Mouse (Mus musculus): ENCODE measurements at regions not wholly inside any gene's neighbourhood (a gene's known extent, or its start where the extent isn't known, plus 50 kb on each side); places are given as distances from the start of the nearest gene placed in this dataset.

- no peak for DNase-seq (ENCODE audit: low spot score)
Observed at GRCm38 (mm10) chr13:97451276-97451675, 210.4 kb downstream of the Enc1 start.

DNA sequence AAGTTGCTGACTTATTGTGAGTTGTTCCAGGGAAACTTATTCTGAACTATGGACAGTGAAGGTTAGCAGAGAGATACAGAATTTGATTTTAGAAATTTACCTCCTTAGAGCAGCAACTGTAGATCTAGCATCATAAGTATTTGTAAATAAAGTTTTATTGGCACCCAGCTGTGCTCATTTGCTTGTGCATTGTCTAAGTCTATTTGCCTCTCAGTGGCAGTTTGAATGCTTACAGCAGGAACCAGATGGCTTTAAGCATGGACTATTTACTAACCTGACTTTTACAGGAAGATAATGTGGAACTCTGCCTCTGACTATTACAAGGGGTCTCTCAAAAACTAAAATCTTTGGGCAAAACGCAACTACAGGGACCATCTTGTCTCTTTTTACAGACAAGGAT lies 207.2 kb downstream of the Enc1 start:
- no peak for DNase-seq (ENCODE audit: low spot score)

DNA sequence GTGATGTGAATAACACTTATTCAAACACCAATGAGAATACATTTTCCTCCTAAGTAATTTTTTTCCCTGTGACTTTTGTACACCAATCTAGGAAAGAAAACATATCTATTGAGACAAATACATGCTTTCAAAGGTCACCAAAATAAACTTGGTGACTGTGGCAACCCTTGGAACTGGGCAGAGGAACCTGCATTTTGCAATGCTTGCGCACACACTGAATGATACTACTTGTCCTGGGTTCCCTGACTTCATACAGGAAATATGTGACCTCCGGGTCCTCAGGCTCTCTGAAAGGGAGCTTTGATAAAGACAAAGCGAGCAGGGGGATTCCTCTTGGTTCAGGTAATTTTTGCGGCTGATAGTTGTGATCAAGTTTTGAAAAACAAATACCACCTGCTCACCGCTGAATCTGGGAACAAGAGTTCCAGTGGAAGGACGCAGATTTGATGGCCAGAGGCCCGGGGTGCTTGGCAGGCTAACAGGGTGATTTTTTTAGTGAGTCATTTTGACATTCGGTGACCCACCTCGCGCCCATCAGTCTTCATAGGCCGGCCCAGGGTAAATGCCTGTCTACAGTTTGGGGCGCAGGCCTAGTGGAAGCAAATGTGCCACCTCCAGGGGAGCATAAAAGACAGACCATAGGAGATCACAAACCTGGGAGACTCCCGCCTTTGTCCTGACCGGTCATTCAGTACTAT lies 203.0 kb downstream of the Enc1 start:
- DNase-seq (ENCODE audit: low spot score), result no peak

- DNase-seq (ENCODE audit: low spot score), result no peak
Observed at GRCm38 (mm10) chr13:97442806-97443205, 201.9 kb downstream of the Enc1 start.

DNA sequence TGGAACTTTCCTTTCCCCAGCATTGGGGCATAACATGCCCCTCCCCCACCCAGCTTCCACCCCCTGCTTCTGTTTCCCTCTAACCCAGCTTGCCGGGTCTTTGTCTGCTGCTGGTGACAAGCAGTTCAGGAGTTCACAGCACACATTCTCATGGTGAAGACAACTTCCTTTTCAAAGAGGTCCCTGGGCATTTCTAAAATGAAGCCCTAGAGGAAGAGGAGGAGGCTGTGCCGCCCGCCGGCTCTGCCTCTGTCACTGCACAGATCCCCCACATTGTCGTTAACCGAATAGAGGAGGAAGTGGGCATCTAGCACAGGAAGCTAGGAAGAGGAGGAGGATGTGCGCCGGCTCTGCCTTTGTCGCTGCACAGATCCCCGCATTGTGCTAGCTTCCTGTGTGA lies 201.4 kb downstream of the Enc1 start:
- DNase-seq (ENCODE audit: low spot score), result no peak

DNA sequence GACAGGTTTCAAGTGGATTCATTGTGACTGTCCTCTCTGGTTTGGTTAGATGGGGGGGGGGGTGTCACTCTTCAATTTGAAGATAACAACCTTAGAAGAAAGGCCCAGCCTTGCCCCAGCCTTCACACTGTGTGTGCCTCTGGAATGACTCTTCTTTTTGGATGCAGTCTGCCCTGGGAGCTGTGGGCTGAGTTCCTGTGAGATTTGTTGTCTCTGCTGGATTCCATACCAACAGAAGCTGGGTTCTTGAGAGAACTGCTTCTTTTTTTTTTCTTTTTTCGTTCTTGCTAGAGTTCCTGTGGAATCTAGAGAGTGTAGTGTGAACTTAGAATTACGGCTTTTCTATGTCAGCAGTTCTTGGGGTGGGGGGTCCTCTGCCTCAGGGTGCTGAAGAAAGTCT lies 200.9 kb downstream of the Enc1 start:
- DNase-seq (ENCODE audit: low spot score), result no peak

GRCm38 (mm10) chr13:97439216-97439979 lies 198.5 kb downstream of the Enc1 start:
- DNase-seq (ENCODE audit: low spot score), result no peak

DNA sequence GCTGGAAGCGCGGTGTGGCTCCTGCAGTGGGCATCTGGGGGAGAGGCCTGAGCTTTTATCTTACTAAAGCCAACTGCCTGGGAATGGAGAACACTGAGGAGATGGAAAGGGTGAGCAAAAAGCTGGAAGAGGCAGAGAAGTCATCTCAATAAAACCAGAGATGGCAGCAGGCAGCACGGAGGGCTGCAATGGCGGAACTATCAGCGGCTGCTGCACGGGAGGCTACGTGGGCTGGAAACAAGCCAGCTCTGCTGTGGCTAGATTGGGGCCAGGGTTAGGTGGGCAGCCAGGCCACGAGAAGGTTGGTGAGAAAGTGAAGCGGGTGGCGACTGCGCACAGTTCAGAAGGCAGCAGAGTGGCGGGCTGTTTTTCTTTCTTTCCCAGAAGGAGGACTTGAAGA lies 197.8 kb downstream of the Enc1 start:
- no peak for DNase-seq (ENCODE audit: low spot score)

- no peak for DNase-seq (ENCODE audit: low spot score)
Observed at GRCm38 (mm10) chr13:97438277-97438676, 197.4 kb downstream of the Enc1 start.

GRCm38 (mm10) chr13:97436719-97437350 lies 195.9 kb downstream of the Enc1 start:
- DNase-seq (ENCODE audit: low spot score), result no peak

DNA sequence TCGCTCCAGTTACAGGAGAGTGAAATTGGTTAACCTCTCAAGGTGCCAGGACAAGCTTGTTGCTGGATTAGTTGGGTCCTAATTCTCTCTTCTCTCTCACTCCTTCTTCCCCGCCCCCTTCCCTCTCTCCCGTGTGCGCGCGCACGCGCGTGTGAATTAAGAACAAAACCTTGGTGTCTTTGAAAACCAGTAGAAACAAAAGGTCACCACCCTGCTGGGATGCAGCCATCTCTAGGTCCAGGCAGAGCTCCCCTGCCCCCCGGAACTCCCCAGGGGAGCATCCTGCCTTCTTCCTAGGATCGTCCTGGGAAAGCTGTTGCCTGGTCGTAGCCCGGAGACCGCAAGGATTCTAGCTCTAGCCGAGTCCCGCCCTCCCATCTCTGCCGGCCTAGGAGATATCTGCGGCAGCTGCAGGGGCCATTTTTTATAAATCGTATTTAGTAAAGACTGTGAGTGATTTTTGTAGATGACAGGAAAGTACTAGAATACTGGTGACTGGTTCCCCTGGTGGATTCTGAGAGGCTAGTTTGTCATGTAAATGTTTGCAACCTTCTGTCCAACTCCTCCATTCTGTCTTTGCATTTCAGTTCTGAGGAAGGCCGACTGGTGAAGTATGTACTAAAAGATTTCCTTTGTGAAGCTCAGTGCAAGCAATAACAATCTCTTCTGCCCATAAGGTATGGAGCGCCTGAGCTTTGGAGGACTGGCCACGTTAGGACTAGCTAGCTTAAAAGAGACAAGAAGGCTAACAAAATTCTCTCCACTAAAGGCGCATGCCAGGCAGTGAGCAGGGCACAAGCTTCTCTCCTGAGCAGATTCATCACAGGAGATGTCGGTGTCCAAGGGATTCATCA lies 195.2 kb downstream of the Enc1 start:
- DNase-seq (ENCODE audit: low spot score), result no peak

GRCm38 (mm10) chr13:97434961-97435864 lies 194.3 kb downstream of the Enc1 start:
- no peak for DNase-seq (ENCODE audit: low spot score)

GRCm38 (mm10) chr13:97434167-97434566 lies 193.3 kb downstream of the Enc1 start:
- DNase-seq (ENCODE audit: low spot score), result no peak

- no peak for DNase-seq (ENCODE audit: low spot score)
Observed at GRCm38 (mm10) chr13:97432627-97433026, 191.7 kb downstream of the Enc1 start.

GRCm38 (mm10) chr13:97430885-97431284 lies 190.0 kb downstream of the Enc1 start:
- no peak for DNase-seq (ENCODE audit: low spot score)

DNA sequence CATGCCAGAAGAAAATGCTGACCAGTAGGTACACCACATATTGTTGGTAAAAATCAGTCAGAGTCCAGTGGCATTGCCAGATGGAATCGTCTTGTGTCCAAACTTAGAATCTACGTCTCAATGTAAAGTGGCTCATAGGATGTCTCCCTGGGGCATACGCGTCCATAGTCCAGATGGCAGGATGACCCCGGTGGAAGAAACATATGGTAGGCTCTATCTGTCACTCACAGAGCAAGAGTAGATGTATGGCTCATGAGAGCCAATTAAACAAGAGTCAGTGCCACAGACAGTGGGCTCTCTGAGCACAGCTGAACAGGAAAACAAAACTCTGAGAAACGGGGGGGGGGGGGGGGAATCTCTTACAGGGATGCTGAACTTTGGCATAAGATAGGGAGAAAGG lies 187.3 kb downstream of the Enc1 start:
- DNase-seq (ENCODE audit: low spot score), result no peak

GRCm38 (mm10) chr13:97427537-97427936 lies 186.6 kb downstream of the Enc1 start:
- DNase-seq (ENCODE audit: low spot score), result no peak

GRCm38 (mm10) chr13:97425731-97426130 lies 184.8 kb downstream of the Enc1 start:
- DNase-seq (ENCODE audit: low spot score), result no peak

GRCm38 (mm10) chr13:97423911-97424310 lies 183.0 kb downstream of the Enc1 start:
- no peak for DNase-seq (ENCODE audit: low spot score)

GRCm38 (mm10) chr13:97423298-97423817 lies 182.5 kb downstream of the Enc1 start:
- DNase-seq (ENCODE audit: low spot score), result no peak

DNA sequence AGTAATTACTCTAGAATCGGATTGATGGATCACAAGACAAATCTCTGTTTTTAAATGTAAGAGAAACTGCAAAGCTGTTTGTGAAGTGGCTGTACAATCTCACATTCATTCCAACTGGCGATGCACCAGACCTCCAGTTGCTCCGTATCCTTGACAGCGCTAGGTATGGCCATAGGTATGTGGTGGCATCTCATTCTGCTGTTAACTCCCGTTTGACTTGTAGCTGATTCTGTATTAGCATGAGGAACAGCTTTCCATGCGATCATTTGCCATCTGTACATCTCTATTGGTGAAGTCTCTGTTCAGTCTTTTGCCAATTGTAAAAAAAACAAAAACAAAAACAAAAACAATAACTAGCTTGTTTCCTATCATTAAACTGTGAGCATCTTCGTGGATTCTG lies 182.0 kb downstream of the Enc1 start:
- DNase-seq (ENCODE audit: low spot score), result no peak

Measured in spleen, adult 12 weeks (tissue).